Mouse (Mus musculus): ENCODE results near the gene Olfr1411.

GRCm38 (mm10) chr1:92616046-92616445 is 21.8 kb downstream of the Olfr1411 start:
- TF ChIP-seq ZC3H11A (IDR thresholded peaks at IDR 0.05; ENCODE audit: borderline replicate concordance, low read depth, low read length) (no peak), CHD2 (IDR thresholded peaks at IDR 0.05; ENCODE audit: low read depth, low read length) (no peak), ZNF384 (IDR thresholded peaks at IDR 0.05; ENCODE audit: low read depth, low read length) (no peak)

Measured in ES-E14 (cell line).